Mouse (Mus musculus) right cerebral cortex, adult 2 months (tissue): ENCODE data around the gene Hdac10.

ENCODE experiments used
- DNase-seq, 2 experiments: peaks; one replicate each; pipeline ENCODE4 v3.0.0; 2021 to 2022; ENCODE audit warnings: low spot score in 2 of 2

The Hdac10 gene

GRCm38 (mm10) chr15:89148496-89149270 is 20.2 kb upstream of the Hdac10 start:
- peak in 1 of 2 experiments; percentile 45 for DNase-seq

GRCm38 (mm10) chr15:89147895-89148294 is 19.4 kb upstream of the Hdac10 start:
- no peak for DNase-seq

- DNase-seq, result peak in 1 of 2 experiments; percentile 21
Observed at GRCm38 (mm10) chr15:89147456-89147855, 19.0 kb upstream of the Hdac10 start.

- DNase-seq, result peak; percentile 78 to 81
Observed at GRCm38 (mm10) chr15:89147024-89147423, 18.5 kb upstream of the Hdac10 start.

GRCm38 (mm10) chr15:89146537-89146936 is 18.0 kb upstream of the Hdac10 start:
- DNase-seq, result peak; percentile 79 to 80

GRCm38 (mm10) chr15:89145813-89146350 is 17.4 kb upstream of the Hdac10 start:
- no peak for DNase-seq

- no peak for DNase-seq
Observed at GRCm38 (mm10) chr15:89144965-89145364, 16.5 kb upstream of the Hdac10 start.

- no peak for DNase-seq
Observed at GRCm38 (mm10) chr15:89143134-89143533, 14.6 kb upstream of the Hdac10 start.

GRCm38 (mm10) chr15:89141905-89142304 is 13.4 kb upstream of the Hdac10 start:
- no peak for DNase-seq

GRCm38 (mm10) chr15:89141443-89141842 is 12.9 kb upstream of the Hdac10 start:
- no peak for DNase-seq

GRCm38 (mm10) chr15:89140659-89141252 is 12.3 kb upstream of the Hdac10 start, which contains the start of gene Mapk12:
Mapk12 (minus strand) TSS chr15:89140703.
- DNase-seq, result peak; percentile 28 to 34

- DNase-seq, result peak; percentile 82 to 83
Observed at GRCm38 (mm10) chr15:89140048-89140658, 11.7 kb upstream of the Hdac10 start.

- DNase-seq, result no peak
Observed at GRCm38 (mm10) chr15:89138531-89138930, 10.0 kb upstream of the Hdac10 start.

- DNase-seq, result no peak
Observed at GRCm38 (mm10) chr15:89138046-89138405, 9.5 kb upstream of the Hdac10 start.

GRCm38 (mm10) chr15:89137378-89138045 is 9.0 kb upstream of the Hdac10 start:
- DNase-seq, result no peak

- DNase-seq, result no peak
Observed at GRCm38 (mm10) chr15:89136461-89137155, 8.1 kb upstream of the Hdac10 start.

- DNase-seq, result no peak
Observed at GRCm38 (mm10) chr15:89131316-89131715, 2.8 kb upstream of the Hdac10 start.

GRCm38 (mm10) chr15:89130245-89130644 is 1.7 kb upstream of the Hdac10 start:
- no peak for DNase-seq

- no peak for DNase-seq
Observed at GRCm38 (mm10) chr15:89127364-89127940, 1.0 kb downstream of the Hdac10 start.

- DNase-seq, result no peak
Observed at GRCm38 (mm10) chr15:89126622-89127021, 1.9 kb downstream of the Hdac10 start.

GRCm38 (mm10) chr15:89125351-89125750 is 3.1 kb downstream of the Hdac10 start:
- no peak for DNase-seq
